Mouse (Mus musculus) small intestine, adult 2 months (tissue): ENCODE data around the gene Mob3b. TPM values are rescaled to one million over a fixed set of nuclear protein-coding genes. Genes with fewer than 3 reads are reported as not detected.
A peak's percentile ranks its signal among the peaks of the same experiment; 100 is the strongest.

ENCODE experiments used
- H3K27ac ChIP-seq: fragments of 200-500 bp; 2 replicates; pipeline ENCODE4 v1.5.1; 2012; ENCODE audit warnings: low read depth, low read length, control low read depth, inconsistent platforms; ENCODE audit not compliant: insufficient read depth
- H3K27me3 ChIP-seq: fragments of 200-500 bp; 2 replicates; pipeline ENCODE4 v1.6.1; 2012; ENCODE audit warnings: mild to moderate bottlenecking, moderate library complexity, low read length, inconsistent platforms; ENCODE audit not compliant: control insufficient read depth, insufficient read depth
- H3K36me3 ChIP-seq: fragments of 200-500 bp; 2 replicates; pipeline ENCODE4 v1.6.1; 2012; ENCODE audit warnings: mild to moderate bottlenecking, low read length, control low read depth, inconsistent platforms; ENCODE audit not compliant: control insufficient read depth, insufficient read depth
- H3K4me1 ChIP-seq: fragments of 200-500 bp; 2 replicates; pipeline ENCODE4 v1.6.1; 2012; ENCODE audit warnings: low read length, inconsistent platforms, mixed read lengths; ENCODE audit not compliant: control insufficient read depth, insufficient read depth, insufficient read length
- H3K4me3 ChIP-seq: fragments of 200-500 bp; 2 replicates; pipeline ENCODE4 v1.5.1; 2012; ENCODE audit warnings: low read depth, mild to moderate bottlenecking, control low read depth, inconsistent platforms, low read length, moderate library complexity
- CTCF ChIP-seq: fragments of 200-500 bp; IDR thresholded peaks from 2 replicates; pipeline ENCODE4 v1.5.1; 2012; ENCODE audit warnings: low read depth, mild to moderate bottlenecking, control low read depth, inconsistent platforms, low read length, moderate library complexity, mixed read lengths; ENCODE audit not compliant: insufficient replicate concordance, insufficient read length; ENCODE audit errors: extremely low read depth
- POLR2A ChIP-seq: fragments of 200-500 bp; IDR thresholded peaks from 2 replicates; pipeline ENCODE4 v1.6.1; 2012; ENCODE audit warnings: low read depth, mild to moderate bottlenecking, control low read depth, inconsistent platforms, low read length, moderate library complexity
- WGBS: fragments of 180-500 bp; shearing (Covaris S2); methylation state at CpG from one replicate; pipeline ENCODE4 v1.1.7; 2018; 5-methylcytosine and 5-hydroxymethylcytosine counted together
- polyA plus RNA-seq: library from polyadenylated mRNA; depleted of rRNA; stranded (reverse); fragments of >200 nt; gene quantifications from 2 replicates; pipeline ENCODE4 v1.2.3, GENCODE M21; 2012; rRNA removed

The Mob3b gene
- polyA plus RNA-seq, result 4.6 and 12.2 TPM in 2 replicates

- no peaks in the 10 kb centered on the region for H3K36me3 ChIP-seq
- peak within 1 kb of the TSS; percentile 95 for H3K4me3 ChIP-seq
- TF ChIP-seq CTCF (peak; percentile 82), POLR2A (peak; percentile 9; the same call in 1 of the 2 replicates)
- under 1% methylated on average over 50 of the region's 50 CpGs for WGBS
- H3K4me1 ChIP-seq, result peaks cover 2% of the 10 kb centered on the region; the same call in 1 of the 2 replicates
- H3K27me3 ChIP-seq, result no peaks in the 10 kb centered on the region
- H3K27ac ChIP-seq, result peak within 1 kb of the TSS; percentile 90
Measured at GRCm38 (mm10) chr4:35156751-35157611, at the start of gene Mob3b. Gene Mob3b (minus strand): TSS chr4:35157484.

- no peak overlapping the region for H3K27ac ChIP-seq
- no peaks in the 10 kb centered on the region for H3K27me3 ChIP-seq
- 27% methylated on average over 7 of the region's 7 CpGs for WGBS
- TF ChIP-seq POLR2A, result no peak
- no peak for TF ChIP-seq CTCF
- no peak overlapping the region for H3K4me3 ChIP-seq
- H3K4me1 ChIP-seq, result peaks cover 8% of the 10 kb centered on the region
- peaks cover 2% of the 10 kb centered on the region; the same call in 1 of the 2 replicates for H3K36me3 ChIP-seq
Measured at GRCm38 (mm10) chr4:35204659-35205058, 47.4 kb upstream of the Mob3b start.

GRCm38 (mm10) chr4:35203724-35204123 lies 46.4 kb upstream of the Mob3b start:
- WGBS, result 38% methylated on average over 2 of the region's 2 CpGs
- no peak for TF ChIP-seq POLR2A
- TF ChIP-seq CTCF, result no peak
- no peak overlapping the region for H3K4me3 ChIP-seq
- peaks cover 2% of the 10 kb centered on the region for H3K36me3 ChIP-seq
- peaks cover 8% of the 10 kb centered on the region for H3K4me1 ChIP-seq
- H3K27ac ChIP-seq, result no peak overlapping the region
- no peaks in the 10 kb centered on the region for H3K27me3 ChIP-seq

- TF ChIP-seq CTCF, result no peak
- TF ChIP-seq POLR2A, result no peak
- peaks cover 8% of the 10 kb centered on the region for H3K4me1 ChIP-seq
- H3K4me3 ChIP-seq, result no peak overlapping the region
- WGBS, result 85% methylated on average over 5 of the region's 5 CpGs
- H3K27ac ChIP-seq, result no peak overlapping the region
- peaks cover 6% of the 10 kb centered on the region for H3K36me3 ChIP-seq
- no peaks in the 10 kb centered on the region for H3K27me3 ChIP-seq
Measured at GRCm38 (mm10) chr4:35201700-35202099, 44.4 kb upstream of the Mob3b start.

- no peak overlapping the region for H3K4me3 ChIP-seq
- H3K27me3 ChIP-seq, result no peaks in the 10 kb centered on the region
- H3K27ac ChIP-seq, result no peak overlapping the region
- WGBS, result 43% methylated on average over 7 of the region's 7 CpGs
- TF ChIP-seq CTCF (no peak), POLR2A (no peak)
- H3K4me1 ChIP-seq, result no peaks in the 10 kb centered on the region
- H3K36me3 ChIP-seq, result peaks cover 10% of the 10 kb centered on the region
Measured at GRCm38 (mm10) chr4:35192725-35193124, 35.4 kb upstream of the Mob3b start.

GRCm38 (mm10) chr4:35189794-35190193 lies 32.5 kb upstream of the Mob3b start:
- no peaks in the 10 kb centered on the region for H3K4me1 ChIP-seq
- 76% methylated on average over 5 of the region's 5 CpGs for WGBS
- H3K4me3 ChIP-seq, result no peak overlapping the region
- no peaks in the 10 kb centered on the region for H3K27me3 ChIP-seq
- no peak overlapping the region for H3K27ac ChIP-seq
- H3K36me3 ChIP-seq, result peaks cover 5% of the 10 kb centered on the region; the same call in 1 of the 2 replicates
- TF ChIP-seq CTCF, result no peak
- no peak for TF ChIP-seq POLR2A

- Histone ChIP-seq H3K27ac (no peak overlapping the region), H3K4me3 (no peak overlapping the region), H3K27me3 (no peaks in the 10 kb centered on the region), H3K4me1 (no peaks in the 10 kb centered on the region), H3K36me3 (peaks cover 3% of the 10 kb centered on the region; the same call in 1 of the 2 replicates)
- 59% methylated on average over 8 of the region's 8 CpGs for WGBS
- TF ChIP-seq CTCF (no peak), POLR2A (no peak)
Measured at GRCm38 (mm10) chr4:35187617-35188326, 30.5 kb upstream of the Mob3b start.
